Mouse (Mus musculus) lung, adult 2 months (tissue): Measurements from ENCODE around the gene Med27. TPM values are rescaled to one million over a fixed set of nuclear protein-coding genes. Genes with fewer than 3 reads are reported as not detected.

Experiments used
- DNase-seq: peaks from one replicate; pipeline ENCODE4 v3.0.0; 2022
- H3K4me1 ChIP-seq: fragments of 200-500 bp; 2 replicates; pipeline ENCODE4 v1.6.1; 2011; ENCODE audit warnings: low read length; ENCODE audit not compliant: control insufficient read depth, insufficient read depth
- H3K4me3 ChIP-seq: fragments of 200-500 bp; replicated peaks from 2 replicates; pipeline ENCODE3; 2011; ENCODE audit warnings: low read depth, mild to moderate bottlenecking, control low read depth, low read length; ENCODE audit errors: extremely low read depth
- CTCF ChIP-seq: fragments of 200-500 bp; IDR thresholded peaks from 2 replicates; pipeline ENCODE4 v1.5.1; 2011; ENCODE audit warnings: mild to moderate bottlenecking, low read length, control low read depth; ENCODE audit not compliant: insufficient read depth
- POLR2A ChIP-seq: fragments of 200-500 bp; IDR thresholded peaks from 2 replicates; pipeline ENCODE4 v1.6.1; 2011; ENCODE audit warnings: low read depth, mild to moderate bottlenecking, control low read depth, low read length, borderline replicate concordance; ENCODE audit errors: extremely low read depth
- WGBS: fragments of 180-500 bp; shearing (Covaris S2); methylation state at CpG from one replicate; pipeline ENCODE4 v1.1.7; 2018; 5-methylcytosine and 5-hydroxymethylcytosine counted together
- polyA plus RNA-seq: library from polyadenylated mRNA; depleted of rRNA; stranded (reverse); fragments of >200 nt; gene quantifications from 2 replicates; pipeline ENCODE4 v1.2.3, GENCODE M21; 2012

Gene Med27
- polyA plus RNA-seq, 1 experiment = 38.7 TPM

- no peaks in the 10 kb centered on the region for H3K4me1 ChIP-seq
- H3K4me3 ChIP-seq = no peak overlapping the region
- TF ChIP-seq POLR2A (no peak), CTCF (no peak)
- DNase-seq = no peak
- WGBS = 76% methylated on average over 5 of the region's 5 CpGs
Measured at GRCm38 (mm10) chr2:29535566-29536244, 189.1 kb downstream of the Med27 start.

GRCm38 (mm10) chr2:29536481-29536880, 189.9 kb downstream of the Med27 start:
- Histone ChIP-seq H3K4me1 (no peaks in the 10 kb centered on the region), H3K4me3 (no peak overlapping the region)
- TF ChIP-seq CTCF (no peak), POLR2A (no peak)
- 82% methylated on average over 9 of the region's 9 CpGs for WGBS
- no peak for DNase-seq

GRCm38 (mm10) chr2:29537334-29537733, 190.7 kb downstream of the Med27 start:
- no peaks in the 10 kb centered on the region for H3K4me1 ChIP-seq
- 76% methylated on average over 8 of the region's 8 CpGs for WGBS
- no peak for TF ChIP-seq POLR2A
- TF ChIP-seq CTCF = no peak
- no peak overlapping the region for H3K4me3 ChIP-seq
- DNase-seq = no peak

- DNase-seq = no peak
- no peak for TF ChIP-seq POLR2A
- no peak for TF ChIP-seq CTCF
- WGBS = 31% methylated on average over 12 of the region's 13 CpGs
- no peaks in the 10 kb centered on the region; the same call in 1 of the 2 replicates for H3K4me1 ChIP-seq
- H3K4me3 ChIP-seq = no peak overlapping the region
Measured at GRCm38 (mm10) chr2:29542039-29542438, 195.4 kb downstream of the Med27 start.

GRCm38 (mm10) chr2:29546571-29546970, 200.0 kb downstream of the Med27 start:
- Histone ChIP-seq H3K4me1 (no peaks in the 10 kb centered on the region; the same call in 1 of the 2 replicates), H3K4me3 (no peak overlapping the region)
- no peak for TF ChIP-seq POLR2A
- WGBS = 17% methylated on average over 12 of the region's 12 CpGs
- DNase-seq = no peak

- Histone ChIP-seq H3K4me1 (no peaks in the 10 kb centered on the region), H3K4me3 (no peak overlapping the region)
- DNase-seq = no peak
- WGBS = 72% methylated on average over 7 of the region's 7 CpGs
- no peak for TF ChIP-seq CTCF
- no peak for TF ChIP-seq POLR2A
Measured at GRCm38 (mm10) chr2:29551816-29552585, 205.4 kb downstream of the Med27 start.

GRCm38 (mm10) chr2:29553945-29554634, 207.5 kb downstream of the Med27 start:
- Histone ChIP-seq H3K4me3 (no peak overlapping the region), H3K4me1 (no peaks in the 10 kb centered on the region)
- 62% methylated on average over 4 of the region's 4 CpGs for WGBS
- TF ChIP-seq CTCF = peak; percentile 45
- no peak for TF ChIP-seq POLR2A
- peak; percentile 26 for DNase-seq

- TF ChIP-seq CTCF = no peak
- no peak for TF ChIP-seq POLR2A
- 72% methylated on average over 6 of the region's 6 CpGs for WGBS
- no peaks in the 10 kb centered on the region for H3K4me1 ChIP-seq
- H3K4me3 ChIP-seq = no peak overlapping the region
- no peak for DNase-seq
Measured at GRCm38 (mm10) chr2:29558561-29558960, 211.9 kb downstream of the Med27 start.

GRCm38 (mm10) chr2:29559955-29560354, 213.3 kb downstream of the Med27 start:
- DNase-seq = no peak
- Histone ChIP-seq H3K4me3 (no peak overlapping the region), H3K4me1 (no peaks in the 10 kb centered on the region)
- TF ChIP-seq POLR2A = no peak
- no peak for TF ChIP-seq CTCF
- 82% methylated on average over 3 of the region's 3 CpGs for WGBS

GRCm38 (mm10) chr2:29561468-29561867, 214.8 kb downstream of the Med27 start:
- no peak for DNase-seq
- no peak for TF ChIP-seq CTCF
- TF ChIP-seq POLR2A = no peak
- Histone ChIP-seq H3K4me1 (no peaks in the 10 kb centered on the region), H3K4me3 (no peak overlapping the region)
- 65% methylated on average over 4 of the region's 4 CpGs for whole genome bisulfite sequencing
